Mouse (Mus musculus): ENCODE measurements at regions not wholly inside any gene's neighbourhood (a gene's known extent, or its start where the extent isn't known, plus 50 kb on each side); places are given as distances from the start of the nearest gene placed in this dataset.

DNA sequence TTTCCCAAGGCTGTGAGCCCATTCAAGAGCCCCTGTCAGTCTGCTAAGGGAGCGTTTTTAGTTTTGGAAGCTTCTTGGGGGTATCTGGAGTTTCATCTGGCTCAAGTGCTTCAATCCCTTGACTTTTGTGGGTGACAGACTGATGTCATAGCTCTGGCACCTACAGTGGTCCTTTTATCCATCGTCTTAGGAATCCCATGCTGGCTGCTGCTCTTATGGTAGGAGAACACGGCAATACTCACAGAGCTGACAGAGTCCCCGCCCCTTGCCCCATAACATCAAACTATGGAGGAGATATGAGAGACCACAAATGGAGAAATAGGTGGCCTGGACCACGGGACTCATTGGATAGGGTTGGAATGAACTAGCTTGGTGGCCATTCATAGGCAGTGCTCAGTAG is 68.0 kb upstream of the Wnt7b start:
- TF ChIP-seq CTCF (IDR thresholded peaks at IDR 0.05; ENCODE audit: control insufficient read depth, insufficient read depth, insufficient replicate concordance, low read depth, low read length) = no peak
- no peak for TF ChIP-seq POLR2A (IDR thresholded peaks at IDR 0.05; ENCODE audit: control insufficient read depth, low read depth, low read length)
